Mouse (Mus musculus) heart, postnatal 36 days (tissue): ENCODE measurements around the gene Traf2. TPM values are rescaled to one million over a fixed set of nuclear protein-coding genes. Genes with fewer than 3 reads are reported as not detected.
"Not testable (repeated sequence)": the region's sequence is repeated elsewhere in the genome, so short reads cannot be mapped to it uniquely, and the experiment has no call there.

Experiments used
- DNase-seq, 2 experiments: peaks; one replicate each; pipeline ENCODE4 v3.0.0; 2021 to 2022
- intact Hi-C: fragments of 180-260 bp; cut with DNase I; formaldehyde crosslinking; loops from one replicate; pipeline ENCODE4 v1.15.1; 2025
- total RNA-seq, 2 experiments: library from RNA; stranded (reverse); gene quantifications; 2 replicates each; pipeline ENCODE4 v1.2.3; 2021

The Traf2 gene
- total RNA-seq, 2 experiments from 2014 or later, result 14.3 to 14.6 TPM

- intact Hi-C loops, result no loop called here
- no peak for DNase-seq
Measured at GRCm38 (mm10) chr2:25576028-25576850, 29.5 kb upstream of the Traf2 start.

GRCm38 (mm10) chr2:25575432-25576027, 28.8 kb upstream of the Traf2 start:
- intact Hi-C loops, result no loop called here
- DNase-seq, result peak; percentile 46

GRCm38 (mm10) chr2:25574579-25575431, 28.1 kb upstream of the Traf2 start, which contains the start of the genes Mamdc4 and Phpt1:
TSS of gene Mamdc4 (minus strand) at chr2:25574845.
TSS of gene Phpt1 (minus strand) at chr2:25575224.
- peak; percentile 96 to 98 for DNase-seq
- intact Hi-C loops, result no loop called here

GRCm38 (mm10) chr2:25574136-25574535, 27.4 kb upstream of the Traf2 start:
- intact Hi-C loops, result no loop called here
- DNase-seq, result no peak

- intact Hi-C loops, result no loop called here
- DNase-seq, result no peak
Measured at GRCm38 (mm10) chr2:25573068-25573467, 26.3 kb upstream of the Traf2 start.

- intact Hi-C loops, result no loop called here
Measured at GRCm38 (mm10) chr2:25571221-25571620, 24.5 kb upstream of the Traf2 start.

GRCm38 (mm10) chr2:25569323-25569722, 22.6 kb upstream of the Traf2 start:
- DNase-seq, result no peak
- intact Hi-C loops, result no loop called here

More at GRCm38 (mm10) chr2:25571221-25571620, 24.5 kb upstream of the Traf2 start:
- no peak for DNase-seq

- no peak for DNase-seq
- intact Hi-C loops, result no loop called here
Measured at GRCm38 (mm10) chr2:25568473-25569019, 21.8 kb upstream of the Traf2 start.

- no peak for DNase-seq
- intact Hi-C loops, result no loop called here
Measured at GRCm38 (mm10) chr2:25566558-25566957, 19.8 kb upstream of the Traf2 start.

- intact Hi-C loops, result no loop called here
- DNase-seq, result no peak
Measured at GRCm38 (mm10) chr2:25565741-25566140, 19.0 kb upstream of the Traf2 start.

- intact Hi-C loops, result no loop called here
- no peak for DNase-seq
Measured at GRCm38 (mm10) chr2:25561946-25562345, 15.2 kb upstream of the Traf2 start.

- intact Hi-C loops, result no loop called here
- DNase-seq, result no peak
Measured at GRCm38 (mm10) chr2:25560551-25560950, 13.8 kb upstream of the Traf2 start.

GRCm38 (mm10) chr2:25558774-25559173, 12.0 kb upstream of the Traf2 start:
- no peak for DNase-seq
- intact Hi-C loops, result no loop called here

GRCm38 (mm10) chr2:25557964-25558360, 11.2 kb upstream of the Traf2 start:
- DNase-seq, result no peak
- intact Hi-C loops, result no loop called here

- intact Hi-C loops, result no loop called here
- peak; percentile 94 to 96 for DNase-seq
Measured at GRCm38 (mm10) chr2:25557221-25557963, 10.7 kb upstream of the Traf2 start, which contains the start of gene Edf1. TSS of gene Edf1 (plus strand) at chr2:25557847.

- DNase-seq, result no peak
- intact Hi-C loops, result no loop called here
Measured at GRCm38 (mm10) chr2:25556296-25556695, 9.6 kb upstream of the Traf2 start.

GRCm38 (mm10) chr2:25555479-25555878, 8.7 kb upstream of the Traf2 start:
- DNase-seq, intact Hi-C loops: not testable (repeated sequence)

- DNase-seq, intact Hi-C loops: not testable (repeated sequence)
Measured at GRCm38 (mm10) chr2:25553171-25553786, 6.5 kb upstream of the Traf2 start.

GRCm38 (mm10) chr2:25551186-25551585, 4.4 kb upstream of the Traf2 start:
- DNase-seq, result peak; percentile 39 to 57
- intact Hi-C loops, result loop anchor here (1.0 to 2.0 kb wide), 2 partner anchors 41 to 128 kb away; partner anchors contain the start of gene Fut7
